Mouse (Mus musculus): ENCODE results near the gene Akt2. TPM values are rescaled to one million over a fixed set of nuclear protein-coding genes. Genes with fewer than 3 reads are reported as not detected.

The Akt2 gene
- polyA plus RNA-seq, 1 experiment from 2014 or later = 51.1 TPM

- Histone ChIP-seq H3K4me1 (replicated peaks; ENCODE audit: control insufficient read depth, insufficient read depth, low read length) (peaks cover 17% of the 10 kb centered on the region), H3K27ac (no peak within 1 kb of the TSS; the same call in 1 of the 2 replicates), H3K9me3 (ENCODE audit: control insufficient read depth, low read length) (no peaks in the 10 kb centered on the region), H3K4me3 (replicated peaks; ENCODE audit: low read length) (peak within 1 kb of the TSS; percentile 76), H3K9ac (peak within 1 kb of the TSS; percentile 68), H3K4me2 (replicated peaks) (peak within 1 kb of the TSS; percentile 81), H3K36me3 (replicated peaks; ENCODE audit: control insufficient read depth, insufficient read depth) (peaks cover 8% of the 10 kb centered on the region), H3K27me3 (ENCODE audit: control insufficient read depth, insufficient read depth, low read length) (no peaks in the 10 kb centered on the region)
- DNase-seq (ENCODE audit: low spot score) (peak; percentile 94), ATAC-seq (ENCODE audit: low FRiP score) (peak; percentile 100)
- WGBS = under 1% methylated on average over 40 of the region's 41 CpGs
Measured at GRCm38 (mm10) chr7:27552931-27553513, 38.3 kb upstream of the Akt2 start, which contains the start of the genes Pld3 and 2310022A10Rik. Gene Pld3 (minus strand): TSS chr7:27553218. Gene 2310022A10Rik (plus strand): TSS chr7:27553233.

GRCm38 (mm10) chr7:27560291-27560887, 31.0 kb upstream of the Akt2 start:
- ATAC-seq (ENCODE audit: low FRiP score) = no peak
- no peak overlapping the region for H3K27ac ChIP-seq
- no peaks in the 10 kb centered on the region for H3K4me1 ChIP-seq (replicated peaks; ENCODE audit: control insufficient read depth, insufficient read depth, low read length)
- 81% methylated on average over 8 of the region's 8 CpGs for WGBS
- H3K4me2 ChIP-seq (replicated peaks) = no peak overlapping the region
- H3K9me3 ChIP-seq (ENCODE audit: control insufficient read depth, low read length) = no peaks in the 10 kb centered on the region
- no peaks in the 10 kb centered on the region for H3K27me3 ChIP-seq (ENCODE audit: control insufficient read depth, insufficient read depth, low read length)
- no peak overlapping the region for H3K4me3 ChIP-seq (replicated peaks; ENCODE audit: low read length)
- H3K9ac ChIP-seq = no peak overlapping the region
- no peak for DNase-seq (ENCODE audit: low spot score)
- H3K36me3 ChIP-seq (replicated peaks; ENCODE audit: control insufficient read depth, insufficient read depth) = peaks cover 75% of the 10 kb centered on the region

- Histone ChIP-seq H3K27me3 (ENCODE audit: control insufficient read depth, insufficient read depth, low read length) (no peaks in the 10 kb centered on the region), H3K4me1 (replicated peaks; ENCODE audit: control insufficient read depth, insufficient read depth, low read length) (no peaks in the 10 kb centered on the region), H3K27ac (no peak overlapping the region), H3K4me2 (replicated peaks) (no peak overlapping the region), H3K9me3 (ENCODE audit: control insufficient read depth, low read length) (no peaks in the 10 kb centered on the region), H3K36me3 (replicated peaks; ENCODE audit: control insufficient read depth, insufficient read depth) (peaks cover 79% of the 10 kb centered on the region), H3K9ac (no peak overlapping the region), H3K4me3 (replicated peaks; ENCODE audit: low read length) (no peak overlapping the region)
- DNase-seq (ENCODE audit: low spot score) (no peak), ATAC-seq (ENCODE audit: low FRiP score) (no peak)
- 100% methylated on average over 1 of the region's 1 CpGs for WGBS
Measured at GRCm38 (mm10) chr7:27560978-27561377, 30.4 kb upstream of the Akt2 start.

- no peaks in the 10 kb centered on the region for H3K9me3 ChIP-seq (ENCODE audit: control insufficient read depth, low read length)
- 81% methylated on average over 5 of the region's 5 CpGs for WGBS
- H3K4me2 ChIP-seq (replicated peaks) = no peak overlapping the region
- no peaks in the 10 kb centered on the region for H3K4me1 ChIP-seq (replicated peaks; ENCODE audit: control insufficient read depth, insufficient read depth, low read length)
- H3K9ac ChIP-seq = no peak overlapping the region
- H3K27ac ChIP-seq = no peak overlapping the region
- no peak for DNase-seq (ENCODE audit: low spot score)
- ATAC-seq (ENCODE audit: low FRiP score) = no peak
- no peaks in the 10 kb centered on the region for H3K27me3 ChIP-seq (ENCODE audit: control insufficient read depth, insufficient read depth, low read length)
- no peak overlapping the region for H3K4me3 ChIP-seq (replicated peaks; ENCODE audit: low read length)
- H3K36me3 ChIP-seq (replicated peaks; ENCODE audit: control insufficient read depth, insufficient read depth) = peaks cover 87% of the 10 kb centered on the region
Measured at GRCm38 (mm10) chr7:27569580-27570224, 21.6 kb upstream of the Akt2 start.

GRCm38 (mm10) chr7:27572133-27572532, 19.2 kb upstream of the Akt2 start:
- no peaks in the 10 kb centered on the region for H3K9me3 ChIP-seq (ENCODE audit: control insufficient read depth, low read length)
- ATAC-seq (ENCODE audit: low FRiP score) (no peak), DNase-seq (ENCODE audit: low spot score) (no peak)
- 94% methylated on average over 4 of the region's 4 CpGs for WGBS
- H3K9ac ChIP-seq = no peak overlapping the region
- no peaks in the 10 kb centered on the region for H3K27me3 ChIP-seq (ENCODE audit: control insufficient read depth, insufficient read depth, low read length)
- H3K4me3 ChIP-seq (replicated peaks; ENCODE audit: low read length) = no peak overlapping the region
- no peaks in the 10 kb centered on the region for H3K4me1 ChIP-seq (replicated peaks; ENCODE audit: control insufficient read depth, insufficient read depth, low read length)
- H3K4me2 ChIP-seq (replicated peaks) = no peak overlapping the region
- H3K27ac ChIP-seq = no peak overlapping the region
- peaks cover 93% of the 10 kb centered on the region for H3K36me3 ChIP-seq (replicated peaks; ENCODE audit: control insufficient read depth, insufficient read depth)

- Histone ChIP-seq H3K4me2 (replicated peaks) (no peak overlapping the region), H3K27me3 (ENCODE audit: control insufficient read depth, insufficient read depth, low read length) (no peaks in the 10 kb centered on the region), H3K4me1 (replicated peaks; ENCODE audit: control insufficient read depth, insufficient read depth, low read length) (no peaks in the 10 kb centered on the region), H3K9me3 (ENCODE audit: control insufficient read depth, low read length) (no peaks in the 10 kb centered on the region), H3K4me3 (replicated peaks; ENCODE audit: low read length) (no peak overlapping the region), H3K27ac (no peak overlapping the region), H3K9ac (no peak overlapping the region), H3K36me3 (replicated peaks; ENCODE audit: control insufficient read depth, insufficient read depth) (peaks cover 92% of the 10 kb centered on the region)
- 93% methylated on average over 14 of the region's 14 CpGs for WGBS
- DNase-seq (ENCODE audit: low spot score) (no peak), ATAC-seq (ENCODE audit: low FRiP score) (no peak)
Measured at GRCm38 (mm10) chr7:27574124-27574880, 17.1 kb upstream of the Akt2 start.

GRCm38 (mm10) chr7:27576914-27577313, 14.4 kb upstream of the Akt2 start:
- Histone ChIP-seq H3K9ac (no peak overlapping the region), H3K9me3 (ENCODE audit: control insufficient read depth, low read length) (no peaks in the 10 kb centered on the region), H3K27ac (no peak overlapping the region), H3K4me2 (replicated peaks) (no peak overlapping the region), H3K4me1 (replicated peaks; ENCODE audit: control insufficient read depth, insufficient read depth, low read length) (no peaks in the 10 kb centered on the region), H3K36me3 (replicated peaks; ENCODE audit: control insufficient read depth, insufficient read depth) (peaks cover 93% of the 10 kb centered on the region), H3K27me3 (ENCODE audit: control insufficient read depth, insufficient read depth, low read length) (no peaks in the 10 kb centered on the region), H3K4me3 (replicated peaks; ENCODE audit: low read length) (no peak overlapping the region)
- WGBS = 67% methylated on average over 6 of the region's 6 CpGs
- ATAC-seq (ENCODE audit: low FRiP score) = no peak
- DNase-seq (ENCODE audit: low spot score) = no peak

GRCm38 (mm10) chr7:27577589-27577988, 13.8 kb upstream of the Akt2 start:
- H3K4me2 ChIP-seq (replicated peaks) = no peak overlapping the region
- H3K9ac ChIP-seq = no peak overlapping the region
- no peaks in the 10 kb centered on the region for H3K4me1 ChIP-seq (replicated peaks; ENCODE audit: control insufficient read depth, insufficient read depth, low read length)
- no peak overlapping the region for H3K4me3 ChIP-seq (replicated peaks; ENCODE audit: low read length)
- H3K9me3 ChIP-seq (ENCODE audit: control insufficient read depth, low read length) = no peaks in the 10 kb centered on the region
- no peaks in the 10 kb centered on the region for H3K27me3 ChIP-seq (ENCODE audit: control insufficient read depth, insufficient read depth, low read length)
- H3K27ac ChIP-seq = no peak overlapping the region
- peaks cover 92% of the 10 kb centered on the region for H3K36me3 ChIP-seq (replicated peaks; ENCODE audit: control insufficient read depth, insufficient read depth)
- no peak for DNase-seq (ENCODE audit: low spot score)
- ATAC-seq (ENCODE audit: low FRiP score) = no peak
- WGBS = 93% methylated on average over 6 of the region's 6 CpGs

GRCm38 (mm10) chr7:27578465-27578864, 12.9 kb upstream of the Akt2 start:
- Histone ChIP-seq H3K36me3 (replicated peaks; ENCODE audit: control insufficient read depth, insufficient read depth) (peaks cover 86% of the 10 kb centered on the region), H3K9me3 (ENCODE audit: control insufficient read depth, low read length) (no peaks in the 10 kb centered on the region), H3K27ac (no peak overlapping the region), H3K4me3 (replicated peaks; ENCODE audit: low read length) (no peak overlapping the region), H3K9ac (no peak overlapping the region), H3K4me2 (replicated peaks) (no peak overlapping the region), H3K4me1 (replicated peaks; ENCODE audit: control insufficient read depth, insufficient read depth, low read length) (no peaks in the 10 kb centered on the region), H3K27me3 (ENCODE audit: control insufficient read depth, insufficient read depth, low read length) (no peaks in the 10 kb centered on the region)
- DNase-seq (ENCODE audit: low spot score) (no peak), ATAC-seq (ENCODE audit: low FRiP score) (no peak)
- 84% methylated on average over 7 of the region's 7 CpGs for WGBS
